Mouse (Mus musculus): ENCODE data around the gene Afg1l. TPM values are rescaled to one million over a fixed set of nuclear protein-coding genes. Genes with fewer than 3 reads are reported as not detected.
A peak's percentile ranks its signal among the peaks of the same experiment; 100 is the strongest.

Afg1l gene
- polyA plus RNA-seq, 1 experiment from 2014 or later, result 5.9 TPM

DNA sequence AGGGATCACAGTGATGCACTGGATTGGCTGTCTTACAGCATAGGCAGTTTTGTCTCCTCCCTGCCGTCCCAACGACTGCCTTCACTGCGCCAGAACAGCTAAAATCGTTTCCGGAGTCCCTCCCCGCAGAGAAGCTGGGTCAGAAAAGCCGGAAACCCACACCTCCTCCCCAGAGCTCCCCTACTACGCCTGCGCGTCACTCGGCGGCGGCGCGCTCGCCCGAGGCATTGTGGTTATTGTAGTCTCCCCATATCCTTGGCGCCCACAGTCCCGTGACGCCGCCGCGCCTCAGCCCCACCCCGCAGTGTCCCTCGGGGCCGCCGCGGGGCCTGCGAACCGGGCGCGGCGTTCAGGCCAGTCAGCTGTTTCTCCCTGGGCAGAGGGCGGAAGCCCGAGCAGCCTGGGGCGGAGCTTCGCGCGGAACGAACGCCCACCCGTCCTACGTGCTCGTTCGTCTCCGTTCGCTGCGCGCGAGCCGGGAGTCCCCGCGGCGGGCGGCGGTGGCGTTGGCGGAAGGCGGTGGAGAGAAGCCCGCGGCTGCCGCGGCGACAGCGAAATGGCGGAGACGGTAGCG lies 23.5 kb upstream of the Afg1l start, which contains the start of gene Snx3:
TSS of gene Snx3 (plus strand) at position 256 of the 574 bp plus-strand sequence.
- Histone ChIP-seq H3K9me3 (no peaks in the 10 kb centered on the region), H3K27me3 (no peaks in the 10 kb centered on the region), H3K27ac (peak within 1 kb of the TSS; percentile 99), H3K36me3 (no peaks in the 10 kb centered on the region), H3K9ac (peak within 1 kb of the TSS; percentile 93), H3K4me2 (peak within 1 kb of the TSS; percentile 69), H3K4me1 (0 out of 2 replicates have a peak, but pooled peaks cover 5% of the 10 kb centered on the region), H3K4me3 (peak within 1 kb of the TSS; percentile 94)
- peak; percentile 98 for ATAC-seq (ENCODE audit: insufficient number of reproducible peaks, low FRiP score, low TSS enrichment, low read depth)
- WGBS, result under 1% methylated on average over 68 of the region's 68 CpGs

GRCm38 (mm10) chr10:42501161-42501560 lies 22.8 kb upstream of the Afg1l start:
- peak overlapping the region; percentile 31 for H3K4me2 ChIP-seq
- H3K4me1 ChIP-seq, result 0 out of 2 replicates have a peak, but pooled peaks cover 5% of the 10 kb centered on the region
- no peaks in the 10 kb centered on the region for H3K36me3 ChIP-seq
- H3K9ac ChIP-seq, result no peak overlapping the region
- peak overlapping the region; percentile 94 for H3K4me3 ChIP-seq
- H3K9me3 ChIP-seq, result no peaks in the 10 kb centered on the region
- H3K27ac ChIP-seq, result peak overlapping the region; percentile 99
- ATAC-seq (ENCODE audit: insufficient number of reproducible peaks, low FRiP score, low TSS enrichment, low read depth), result no peak
- WGBS, result 84% methylated on average over 5 of the region's 5 CpGs
- H3K27me3 ChIP-seq, result no peaks in the 10 kb centered on the region

GRCm38 (mm10) chr10:42500611-42501010 lies 22.2 kb upstream of the Afg1l start:
- Histone ChIP-seq H3K4me1 (0 out of 2 replicates have a peak, but pooled peaks cover 5% of the 10 kb centered on the region), H3K4me2 (no peak overlapping the region), H3K36me3 (no peaks in the 10 kb centered on the region), H3K4me3 (no peak overlapping the region), H3K27ac (no peak overlapping the region), H3K9me3 (no peaks in the 10 kb centered on the region), H3K27me3 (no peaks in the 10 kb centered on the region), H3K9ac (no peak overlapping the region)
- ATAC-seq (ENCODE audit: insufficient number of reproducible peaks, low FRiP score, low TSS enrichment, low read depth), result no peak
- WGBS, result 87% methylated on average over 8 of the region's 8 CpGs

- H3K36me3 ChIP-seq, result no peaks in the 10 kb centered on the region
- no peak overlapping the region for H3K27ac ChIP-seq
- H3K4me1 ChIP-seq, result peaks cover 3% of the 10 kb centered on the region; the same call in 1 of the 2 replicates
- 51% methylated on average over 4 of the region's 4 CpGs for WGBS
- H3K4me3 ChIP-seq, result no peak overlapping the region
- H3K27me3 ChIP-seq, result no peaks in the 10 kb centered on the region
- H3K9me3 ChIP-seq, result no peaks in the 10 kb centered on the region
- ATAC-seq (ENCODE audit: insufficient number of reproducible peaks, low FRiP score, low TSS enrichment, low read depth), result no peak
- H3K9ac ChIP-seq, result no peak overlapping the region
- H3K4me2 ChIP-seq, result no peak overlapping the region
These were observed 14.6 kb upstream of the Afg1l start for GRCm38 (mm10) chr10:42493000-42493399.

DNA sequence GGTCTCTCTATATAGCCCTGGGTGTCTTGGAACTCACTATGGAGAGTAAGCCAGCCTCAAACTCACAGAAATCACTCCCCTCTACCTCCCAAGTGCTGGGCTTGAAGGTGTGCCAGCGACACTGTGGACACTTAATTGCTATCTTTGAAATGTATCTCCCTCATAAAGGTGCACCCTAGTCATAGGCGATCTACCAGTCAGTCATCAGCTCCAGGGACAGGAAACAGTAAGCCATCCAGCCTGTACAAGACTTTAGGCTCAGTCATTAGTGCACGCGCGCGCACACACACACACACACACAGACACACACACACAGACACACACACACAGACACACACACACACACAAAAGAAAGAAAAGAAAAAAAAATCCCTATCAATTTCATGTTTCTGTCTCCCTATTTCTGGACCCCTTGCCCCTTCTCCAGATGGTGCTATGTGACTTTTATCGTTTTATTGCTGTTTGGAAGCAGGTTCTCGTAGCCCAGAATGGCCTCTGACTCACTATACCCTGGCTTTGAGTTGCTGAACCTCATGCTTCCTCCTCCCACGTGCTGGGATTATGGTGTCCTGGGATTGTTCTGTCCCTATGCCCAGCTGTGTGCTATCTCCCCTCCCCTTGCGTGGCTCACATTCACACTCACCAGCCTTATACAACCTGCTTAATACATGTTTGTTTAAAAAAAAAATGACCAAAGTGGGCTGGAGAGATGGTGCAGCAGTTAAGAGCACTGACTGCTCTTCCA lies 13.8 kb upstream of the Afg1l start:
- Histone ChIP-seq H3K4me3 (no peak overlapping the region), H3K9me3 (no peaks in the 10 kb centered on the region), H3K4me1 (peaks cover 3% of the 10 kb centered on the region; the same call in 1 of the 2 replicates), H3K27ac (no peak overlapping the region), H3K9ac (no peak overlapping the region), H3K36me3 (no peaks in the 10 kb centered on the region), H3K27me3 (no peaks in the 10 kb centered on the region), H3K4me2 (no peak overlapping the region)
- no peak for ATAC-seq (ENCODE audit: insufficient number of reproducible peaks, low FRiP score, low TSS enrichment, low read depth)
- 71% methylated on average over 10 of the region's 10 CpGs for WGBS

GRCm38 (mm10) chr10:42491158-42491557 lies 12.8 kb upstream of the Afg1l start:
- H3K4me3 ChIP-seq, result no peak overlapping the region
- no peak for ATAC-seq (ENCODE audit: insufficient number of reproducible peaks, low FRiP score, low TSS enrichment, low read depth)
- peaks cover 3% of the 10 kb centered on the region; the same call in 1 of the 2 replicates for H3K4me1 ChIP-seq
- H3K9ac ChIP-seq, result no peak overlapping the region
- WGBS, result 67% methylated on average over 1 of the region's 1 CpGs
- no peaks in the 10 kb centered on the region for H3K27me3 ChIP-seq
- H3K4me2 ChIP-seq, result no peak overlapping the region
- no peaks in the 10 kb centered on the region for H3K36me3 ChIP-seq
- no peaks in the 10 kb centered on the region for H3K9me3 ChIP-seq
- H3K27ac ChIP-seq, result no peak overlapping the region

DNA sequence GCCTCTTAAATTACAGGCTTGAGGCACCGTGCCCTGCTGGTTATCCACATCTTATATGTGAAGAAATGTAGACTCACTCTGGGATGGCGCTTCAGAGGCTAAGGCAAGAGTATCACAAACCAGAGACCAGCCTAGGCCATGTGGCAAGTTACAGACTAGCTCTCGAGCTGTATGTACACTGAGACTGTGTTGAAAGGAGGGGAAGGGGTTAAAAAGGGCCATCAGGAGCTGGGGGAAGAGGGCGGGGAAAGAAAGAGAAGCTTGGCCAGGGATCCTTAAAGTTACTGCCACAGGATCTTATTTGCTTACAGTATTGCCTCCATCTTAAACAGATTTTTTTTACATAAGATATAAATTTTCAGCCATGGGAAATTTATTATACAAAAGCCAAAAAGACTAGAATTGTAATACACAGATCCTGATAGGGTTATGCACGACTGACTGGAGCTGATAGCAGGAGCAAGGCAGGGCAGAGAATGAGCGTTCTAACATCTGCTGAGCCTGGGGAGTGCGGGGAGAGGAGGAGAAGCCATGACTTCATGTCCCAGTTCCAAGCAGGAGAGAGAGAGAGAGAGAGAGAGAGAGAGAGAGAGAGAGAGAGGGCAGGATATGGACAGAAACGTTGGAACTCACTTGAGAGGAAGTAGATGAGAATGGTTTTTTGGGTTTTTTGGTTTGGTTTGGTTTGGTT lies 10.4 kb upstream of the Afg1l start:
- no peak overlapping the region for H3K4me2 ChIP-seq
- H3K9ac ChIP-seq, result no peak overlapping the region
- H3K9me3 ChIP-seq, result no peaks in the 10 kb centered on the region
- no peaks in the 10 kb centered on the region for H3K27me3 ChIP-seq
- no peak overlapping the region for H3K27ac ChIP-seq
- no peaks in the 10 kb centered on the region for H3K36me3 ChIP-seq
- no peak overlapping the region for H3K4me3 ChIP-seq
- peaks cover 3% of the 10 kb centered on the region; the same call in 1 of the 2 replicates for H3K4me1 ChIP-seq
- no peak for ATAC-seq (ENCODE audit: insufficient number of reproducible peaks, low FRiP score, low TSS enrichment, low read depth)
- WGBS, result 22% methylated on average over 8 of the region's 8 CpGs

DNA sequence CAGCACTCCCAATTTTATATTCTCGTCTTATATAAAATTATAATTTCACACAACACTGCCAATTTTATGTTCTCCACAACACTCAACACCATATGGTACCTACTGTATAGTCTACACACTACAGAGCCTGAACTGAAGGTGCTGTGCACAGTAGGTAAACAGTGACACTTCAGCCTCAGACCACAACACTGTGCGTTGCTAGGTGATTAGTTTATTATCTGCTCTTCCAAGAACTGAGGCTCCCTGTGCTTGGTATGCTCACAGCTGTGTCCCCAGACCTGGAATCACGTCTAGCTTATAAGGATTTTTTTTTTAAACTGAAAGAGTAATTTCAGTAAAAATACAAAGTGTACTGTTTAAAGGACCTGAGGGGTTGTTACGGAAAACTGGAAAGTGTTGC lies 2.4 kb upstream of the Afg1l start:
- 60% methylated on average over 4 of the region's 4 CpGs for WGBS
- H3K27me3 ChIP-seq, result no peaks in the 10 kb centered on the region
- no peak overlapping the region for H3K4me3 ChIP-seq
- no peaks in the 10 kb centered on the region for H3K9me3 ChIP-seq
- no peak overlapping the region for H3K4me2 ChIP-seq
- no peaks in the 10 kb centered on the region for H3K36me3 ChIP-seq
- no peak for ATAC-seq (ENCODE audit: insufficient number of reproducible peaks, low FRiP score, low TSS enrichment, low read depth)
- no peak overlapping the region for H3K9ac ChIP-seq
- peaks cover 5% of the 10 kb centered on the region; the same call in 1 of the 2 replicates for H3K4me1 ChIP-seq
- H3K27ac ChIP-seq, result no peak overlapping the region

DNA sequence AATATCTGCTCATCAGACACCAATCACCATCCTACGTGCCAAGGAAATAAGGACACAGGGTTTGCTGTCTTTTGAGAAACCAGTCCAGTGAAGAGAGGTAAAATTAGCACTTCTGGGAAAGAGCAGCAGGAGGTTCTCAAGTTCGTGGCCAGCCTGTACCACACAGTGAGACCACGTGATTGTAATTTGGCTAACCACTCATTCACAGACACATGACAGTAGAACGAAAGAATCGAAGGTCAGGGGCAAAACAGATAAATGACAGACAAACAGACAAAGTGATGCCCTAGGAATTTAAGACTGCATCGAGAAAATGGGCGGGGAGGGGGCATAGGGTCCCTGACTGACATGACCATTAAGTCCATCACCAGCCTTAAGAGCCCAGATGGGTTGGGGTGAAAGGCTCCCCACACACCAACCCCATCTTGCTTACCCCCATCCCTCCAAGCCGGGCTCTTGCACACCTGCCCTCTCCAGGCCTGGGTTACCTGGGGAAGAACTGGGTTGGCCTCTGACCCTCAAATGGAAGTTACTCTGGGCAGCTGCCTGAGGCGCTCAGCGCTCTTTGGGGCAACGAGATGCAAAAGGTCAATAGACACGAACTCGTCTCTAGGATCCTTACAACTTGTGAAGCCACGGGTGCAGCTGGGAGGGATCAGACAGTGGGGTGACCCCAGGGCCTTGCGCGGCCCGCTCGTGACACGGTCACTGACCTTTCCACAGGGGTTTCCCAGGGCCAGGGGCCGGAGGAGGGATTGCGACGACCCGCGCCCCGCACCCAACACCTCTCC lies 620 bp downstream of the Afg1l start:
- Histone ChIP-seq H3K9ac (peak overlapping the region; percentile 71), H3K4me2 (peak overlapping the region; percentile 75), H3K4me1 (peaks cover 5% of the 10 kb centered on the region; the same call in 1 of the 2 replicates), H3K27ac (peak overlapping the region; percentile 93), H3K36me3 (no peaks in the 10 kb centered on the region), H3K4me3 (peak overlapping the region; percentile 77), H3K9me3 (no peaks in the 10 kb centered on the region), H3K27me3 (no peaks in the 10 kb centered on the region)
- WGBS, result 11% methylated on average over 25 of the region's 25 CpGs
- peak; percentile 66; the same call in 1 of the 2 replicates for ATAC-seq (ENCODE audit: insufficient number of reproducible peaks, low FRiP score, low TSS enrichment, low read depth)

DNA sequence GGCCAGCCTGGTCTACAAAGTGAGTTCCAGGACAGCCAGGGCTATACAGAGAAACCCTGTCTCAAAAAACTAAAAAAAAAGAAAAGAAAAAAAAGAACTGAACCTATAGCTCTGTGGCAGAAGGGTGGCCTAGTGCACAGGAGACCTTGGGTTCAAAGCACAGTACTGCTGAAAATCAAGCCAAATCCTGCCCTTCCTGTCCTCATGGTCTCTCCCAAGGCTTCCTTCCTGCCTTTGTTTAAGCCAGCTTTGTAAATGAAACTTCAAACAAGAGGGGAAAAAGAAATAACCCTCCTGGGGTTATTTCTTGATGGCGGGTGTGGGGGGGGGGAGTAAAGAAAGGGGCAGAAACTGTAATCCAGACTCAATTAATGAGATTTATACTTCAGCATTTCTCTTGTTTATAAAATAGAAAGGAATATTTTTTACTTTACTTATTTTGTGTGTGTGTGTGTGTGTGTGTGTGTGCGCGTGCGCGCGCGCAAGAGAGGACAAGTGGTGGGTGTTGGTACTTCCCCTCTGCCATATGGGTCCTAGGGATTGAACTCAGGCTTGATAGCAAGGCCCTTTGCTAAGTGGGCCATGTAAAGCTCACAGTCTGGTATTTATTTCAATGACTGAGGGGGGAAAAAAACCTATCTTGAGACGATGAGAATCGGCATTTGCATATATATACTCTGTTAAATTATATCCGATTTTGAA lies 1.4 kb downstream of the Afg1l start:
- Histone ChIP-seq H3K27ac (no peak overlapping the region), H3K27me3 (no peaks in the 10 kb centered on the region), H3K4me3 (no peak overlapping the region), H3K4me1 (peaks cover 5% of the 10 kb centered on the region; the same call in 1 of the 2 replicates), H3K9ac (no peak overlapping the region), H3K9me3 (no peaks in the 10 kb centered on the region), H3K4me2 (no peak overlapping the region), H3K36me3 (no peaks in the 10 kb centered on the region)
- 93% methylated on average over 10 of the region's 10 CpGs for WGBS
- ATAC-seq (ENCODE audit: insufficient number of reproducible peaks, low FRiP score, low TSS enrichment, low read depth), result no peak

Data from limb, embryonic 15.5 days (tissue).